Mouse (Mus musculus) ES-Bruce4 (cell line): ENCODE measurements around the gene Dis3l2.
A peak's percentile ranks its signal among the peaks of the same experiment; 100 is the strongest.

Experiments used
- CTCF ChIP-seq: IDR thresholded peaks from one replicate; pipeline ENCODE4 v1.8.1; 2011; ENCODE audit warnings: low read depth, low read length
- EP300 ChIP-seq: IDR thresholded peaks from 2 replicates; pipeline ENCODE4 v1.6.1; 2011; ENCODE audit warnings: low read depth, low read length; ENCODE audit not compliant: insufficient read depth
- POLR2A ChIP-seq: IDR thresholded peaks from one replicate; pipeline ENCODE4 v1.8.1; 2011; ENCODE audit warnings: low read length; ENCODE audit not compliant: insufficient read depth

DNA sequence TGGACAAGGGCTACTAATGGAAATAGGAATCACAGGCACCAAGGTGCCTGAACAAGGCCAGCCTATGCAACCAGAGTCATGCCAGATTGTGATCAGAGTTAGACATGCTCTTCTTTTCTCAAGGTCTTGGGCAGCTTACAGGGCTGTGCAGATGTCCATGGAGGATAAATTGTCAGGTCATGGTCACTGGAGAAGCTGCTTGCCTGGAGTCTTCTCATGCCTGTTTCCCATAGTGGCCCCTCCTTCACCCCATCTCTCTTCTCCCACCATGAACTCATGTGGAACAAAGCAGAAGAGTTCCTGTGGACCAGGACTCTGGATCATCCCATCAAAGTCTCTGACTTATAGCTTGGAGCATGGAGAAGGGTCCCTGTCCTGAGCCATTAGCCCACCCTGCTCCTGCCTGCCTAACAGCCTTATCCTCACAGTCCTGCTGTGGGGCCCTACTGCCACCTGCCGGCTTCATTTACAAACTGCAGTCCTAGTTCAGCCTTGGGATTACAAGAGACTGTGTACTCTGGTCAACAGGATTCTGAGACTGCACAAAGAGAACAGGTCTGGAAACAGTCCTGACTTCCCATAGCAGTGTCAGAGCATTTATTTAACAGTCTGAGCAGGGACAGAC is 338.3 kb downstream of the Dis3l2 start:
- TF ChIP-seq POLR2A = no peak
- peak; percentile 92 for TF ChIP-seq CTCF
- TF ChIP-seq EP300 = no peak
